Mouse (Mus musculus): Measurements from ENCODE around the gene Cryzl1.

DNA sequence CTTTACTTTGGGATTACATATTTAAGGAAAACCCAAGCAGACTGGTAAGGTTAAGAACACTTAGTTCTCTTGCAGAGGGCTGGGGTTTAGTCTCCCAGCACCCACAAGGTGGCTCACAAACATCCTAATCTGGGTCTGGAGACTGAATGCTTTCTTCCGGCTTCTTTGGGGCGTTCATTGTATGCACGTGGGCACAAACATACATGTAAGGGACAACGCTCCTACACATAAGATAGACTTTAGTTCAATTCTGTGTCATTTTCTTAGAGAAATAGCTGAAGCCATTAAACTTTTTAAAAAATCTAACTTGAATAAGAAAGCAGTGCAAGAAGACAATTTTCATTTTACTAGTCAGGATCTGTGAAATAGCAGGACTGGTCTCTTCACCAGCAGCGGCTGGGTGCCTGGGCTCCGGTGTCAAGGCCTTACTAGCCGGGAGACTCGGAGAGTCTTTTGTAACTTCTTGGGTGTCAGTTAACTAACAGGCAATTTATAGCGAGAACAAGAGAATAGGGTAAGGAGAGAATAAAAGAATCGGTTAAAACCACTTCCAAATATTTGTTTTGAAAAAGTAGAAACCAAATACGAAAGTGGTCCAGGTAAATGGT is 82.7 kb downstream of the Cryzl1 start:
- peak; percentile 47 for TF ChIP-seq CTCF (IDR thresholded peaks at IDR 0.05; ENCODE audit: low read depth)
- TF ChIP-seq EP300 (optimal IDR thresholded peaks at IDR 0.05), result no peak

Measured in stomach, postnatal 0 days (tissue).